Mouse (Mus musculus) brain, embryonic 14.5 days (tissue): ENCODE data around the gene AI661453.

Experiments used
- CTCF ChIP-seq: fragments of 200-500 bp; IDR thresholded peaks from 2 replicates; pipeline ENCODE4 v1.5.1; 2012; ENCODE audit warnings: inconsistent platforms, mild to moderate bottlenecking, moderate library complexity, borderline replicate concordance; ENCODE audit not compliant: insufficient read depth, insufficient read length; ENCODE audit errors: extremely low read depth
- POLR2A ChIP-seq: fragments of 200-500 bp; IDR thresholded peaks from 2 replicates; pipeline ENCODE4 v1.6.1; 2012; ENCODE audit warnings: mild to moderate bottlenecking, inconsistent platforms, borderline replicate concordance; ENCODE audit not compliant: poor library complexity, insufficient read depth, insufficient read length, severe bottlenecking; ENCODE audit errors: extremely low read depth

DNA sequence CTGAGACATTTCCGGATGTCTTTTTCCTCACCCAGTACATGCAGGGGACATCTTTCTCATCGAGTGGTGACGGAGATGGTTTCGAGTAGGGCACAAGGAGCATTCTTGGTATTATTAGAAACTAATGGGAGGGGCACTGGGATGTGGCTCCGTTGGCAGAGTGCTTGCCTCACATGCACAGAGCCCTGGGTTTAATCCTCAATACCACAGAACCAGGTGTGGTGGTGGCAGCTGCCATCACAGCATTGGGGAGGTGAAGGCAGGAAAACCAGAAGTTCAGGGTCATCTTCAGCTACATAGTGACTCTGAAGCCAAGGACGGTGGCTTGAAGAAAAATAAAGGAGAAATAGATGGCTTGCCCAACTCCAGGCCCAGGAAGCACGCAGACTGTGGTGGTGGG is 25.8 kb downstream of the AI661453 start:
- TF ChIP-seq CTCF (no peak), POLR2A (no peak)
